Mouse (Mus musculus): ENCODE measurements around the gene 1700037H04Rik. TPM values are rescaled to one million over a fixed set of nuclear protein-coding genes. Genes with fewer than 3 reads are reported as not detected.

Gene 1700037H04Rik
- total and polyA plus RNA-seq, 3 experiments, result 9.8 to 48.9 (median 11.3) TPM

DNA sequence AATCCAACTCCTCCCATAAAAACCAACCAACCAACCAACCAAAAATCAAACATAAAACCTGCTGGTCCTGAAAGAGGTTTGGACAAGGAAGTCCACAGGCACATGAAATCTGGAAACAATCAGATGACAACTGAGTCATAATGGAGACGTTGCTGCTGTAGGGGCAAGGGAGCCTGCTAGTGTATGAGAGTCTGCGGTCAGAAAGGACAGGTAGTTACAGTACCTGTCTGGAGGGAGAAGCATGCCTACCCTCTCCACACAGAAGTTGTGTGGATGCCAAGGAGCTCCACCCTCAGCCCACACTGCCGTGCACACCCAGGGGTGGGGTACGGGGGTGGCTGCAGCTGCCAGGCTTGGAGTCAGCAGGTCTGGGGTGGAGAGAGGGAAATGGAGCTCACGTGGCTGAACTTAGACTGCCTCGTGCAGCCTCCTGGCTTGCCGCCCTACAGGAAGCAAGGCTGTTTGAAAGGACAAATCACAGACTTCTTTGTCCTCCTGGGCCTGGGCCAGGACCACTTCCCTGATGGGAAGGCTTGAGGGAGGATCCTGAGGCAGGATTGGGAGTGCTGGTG is 44.6 kb upstream of the 1700037H04Rik start:
- Histone ChIP-seq H3K36me3 (ENCODE audit: control insufficient read depth, insufficient read depth, low read length) (no peaks in the 10 kb centered on the region), H3K27ac (peak overlapping the region; percentile 80), H3K4me3 (no peak overlapping the region), H3K27me3 (ENCODE audit: control insufficient read depth, insufficient read depth, low read length) (no peaks in the 10 kb centered on the region), H3K4me1 (ENCODE audit: control insufficient read depth, insufficient read depth, low read length) (peaks cover 13% of the 10 kb centered on the region), H3K9ac (ENCODE audit: low read depth, low read length) (peak overlapping the region; percentile 49), H3K79me2 (replicated peaks; ENCODE audit: control insufficient read depth, insufficient read depth, low read length) (no peaks in the 10 kb centered on the region)
- WGBS, result 5% methylated on average over 7 of the region's 7 CpGs
- intact Hi-C loops (cut with DNase I), result no loop called here
- TF ChIP-seq CTCF (IDR thresholded peaks at IDR 0.05) (no peak), POLR2A (IDR thresholded peaks at IDR 0.05; ENCODE audit: insufficient read depth, low read depth, low read length) (peak; percentile 70; the same call in 1 of the 2 replicates), EP300 (IDR thresholded peaks at IDR 0.05; ENCODE audit: insufficient read depth, low read depth, low read length) (peak; percentile 92)
- peak; percentile 96 to 97 for DNase-seq

DNA sequence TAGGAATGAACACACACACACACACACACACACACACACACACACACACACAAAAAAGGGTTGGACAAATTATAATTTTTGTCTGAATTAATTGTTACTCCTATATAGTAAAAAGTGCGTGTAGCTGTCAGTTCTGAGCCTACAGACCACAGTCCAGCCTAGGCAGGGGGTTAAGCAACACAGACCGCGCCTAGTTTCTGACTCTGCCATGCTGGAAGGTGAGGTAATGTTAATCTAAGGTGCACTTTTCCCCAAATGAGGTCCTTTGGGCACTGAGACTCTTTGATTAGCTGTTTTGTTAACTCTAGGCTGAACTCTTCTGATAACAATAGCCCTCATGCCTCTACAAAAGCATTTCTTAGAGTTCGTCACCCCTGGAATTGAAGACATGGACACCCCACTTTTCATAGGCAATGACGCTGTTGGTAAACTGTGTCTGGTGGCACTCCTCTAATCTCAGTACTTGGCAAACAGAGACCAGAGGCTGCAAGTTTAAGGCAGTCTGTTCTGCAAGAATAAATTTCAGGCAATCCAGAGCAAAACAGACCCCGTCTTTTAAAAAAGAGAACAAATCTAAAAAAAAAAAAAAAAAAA is 44.0 kb upstream of the 1700037H04Rik start:
- Histone ChIP-seq H3K27ac (peak overlapping the region; percentile 80), H3K4me1 (ENCODE audit: control insufficient read depth, insufficient read depth, low read length) (peaks cover 10% of the 10 kb centered on the region), H3K9ac (ENCODE audit: low read depth, low read length) (no peak overlapping the region), H3K79me2 (replicated peaks; ENCODE audit: control insufficient read depth, insufficient read depth, low read length) (no peaks in the 10 kb centered on the region), H3K4me3 (no peak overlapping the region), H3K27me3 (ENCODE audit: control insufficient read depth, insufficient read depth, low read length) (no peaks in the 10 kb centered on the region), H3K36me3 (ENCODE audit: control insufficient read depth, insufficient read depth, low read length) (no peaks in the 10 kb centered on the region)
- WGBS, result 76% methylated on average over 6 of the region's 6 CpGs
- intact Hi-C loops (cut with DNase I), result no loop called here
- TF ChIP-seq POLR2A (IDR thresholded peaks at IDR 0.05; ENCODE audit: insufficient read depth, low read depth, low read length) (no peak), CTCF (IDR thresholded peaks at IDR 0.05) (no peak), EP300 (IDR thresholded peaks at IDR 0.05; ENCODE audit: insufficient read depth, low read depth, low read length) (no peak)
- no peak for DNase-seq

DNA sequence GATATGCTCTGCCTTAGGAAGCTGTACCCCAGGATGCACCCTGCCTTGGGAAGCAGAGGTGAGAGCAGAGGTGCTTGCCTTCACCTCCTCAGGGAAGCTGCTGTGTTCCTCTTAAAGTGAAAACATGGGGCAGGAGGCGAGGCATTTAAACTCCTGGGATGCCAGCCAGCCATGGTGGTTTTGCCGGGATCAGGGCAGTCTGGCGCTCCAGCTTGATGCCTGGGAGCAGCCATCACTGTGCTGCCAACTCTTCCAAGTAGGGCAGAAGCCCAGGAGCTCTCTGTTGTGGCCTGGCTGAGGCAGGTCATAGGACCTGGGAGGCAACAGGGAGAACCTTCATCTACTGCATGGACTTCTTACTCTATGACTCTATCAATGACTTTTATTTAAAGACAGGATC is 41.4 kb upstream of the 1700037H04Rik start:
- H3K4me1 ChIP-seq (ENCODE audit: control insufficient read depth, insufficient read depth, low read length), result peaks cover 10% of the 10 kb centered on the region
- intact Hi-C loops (cut with DNase I), result no loop called here

DNA sequence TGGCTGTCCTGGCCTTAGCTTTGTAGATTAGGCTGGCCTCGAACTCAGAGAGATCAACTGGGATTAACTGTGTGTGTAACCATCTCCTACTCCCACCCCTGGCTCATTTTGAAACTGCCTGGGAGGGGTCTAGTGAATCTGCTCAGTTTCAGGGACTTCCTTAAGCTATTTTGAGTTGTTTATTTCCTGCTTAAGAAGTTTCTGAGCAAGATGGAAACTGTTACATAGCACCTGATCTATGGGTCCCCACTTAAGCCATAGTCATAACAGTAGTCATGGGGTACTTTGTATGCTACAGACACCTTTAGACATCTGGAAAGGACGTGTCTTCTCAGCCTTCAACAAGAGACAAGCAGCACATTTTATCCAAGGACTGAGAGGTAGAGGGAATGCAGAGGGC is 40.8 kb upstream of the 1700037H04Rik start:
- 86% methylated on average over 2 of the region's 2 CpGs for WGBS
- Histone ChIP-seq H3K9ac (ENCODE audit: low read depth, low read length) (no peak overlapping the region), H3K27ac (no peak overlapping the region), H3K4me1 (ENCODE audit: control insufficient read depth, insufficient read depth, low read length) (peaks cover 10% of the 10 kb centered on the region), H3K4me3 (no peak overlapping the region), H3K27me3 (ENCODE audit: control insufficient read depth, insufficient read depth, low read length) (no peaks in the 10 kb centered on the region), H3K36me3 (ENCODE audit: control insufficient read depth, insufficient read depth, low read length) (no peaks in the 10 kb centered on the region), H3K79me2 (replicated peaks; ENCODE audit: control insufficient read depth, insufficient read depth, low read length) (no peaks in the 10 kb centered on the region)
- intact Hi-C loops (cut with DNase I), result no loop called here
- no peak for TF ChIP-seq EP300 (IDR thresholded peaks at IDR 0.05; ENCODE audit: insufficient read depth, low read depth, low read length)
- no peak for TF ChIP-seq CTCF (IDR thresholded peaks at IDR 0.05)
- no peak for TF ChIP-seq POLR2A (IDR thresholded peaks at IDR 0.05; ENCODE audit: insufficient read depth, low read depth, low read length)
- no peak for DNase-seq

More for the DNA sequence above, 41.4 kb upstream of the 1700037H04Rik start:
- no peak overlapping the region for H3K27ac ChIP-seq
- H3K79me2 ChIP-seq (replicated peaks; ENCODE audit: control insufficient read depth, insufficient read depth, low read length), result no peaks in the 10 kb centered on the region
- H3K9ac ChIP-seq (ENCODE audit: low read depth, low read length), result no peak overlapping the region
- 60% methylated on average over 3 of the region's 3 CpGs for WGBS
- no peak overlapping the region for H3K4me3 ChIP-seq
- no peaks in the 10 kb centered on the region for H3K27me3 ChIP-seq (ENCODE audit: control insufficient read depth, insufficient read depth, low read length)
- no peak for DNase-seq
- H3K36me3 ChIP-seq (ENCODE audit: control insufficient read depth, insufficient read depth, low read length), result no peaks in the 10 kb centered on the region
- no peak for TF ChIP-seq CTCF (IDR thresholded peaks at IDR 0.05)
- TF ChIP-seq POLR2A (IDR thresholded peaks at IDR 0.05; ENCODE audit: insufficient read depth, low read depth, low read length), result no peak
- TF ChIP-seq EP300 (IDR thresholded peaks at IDR 0.05; ENCODE audit: insufficient read depth, low read depth, low read length), result no peak

DNA sequence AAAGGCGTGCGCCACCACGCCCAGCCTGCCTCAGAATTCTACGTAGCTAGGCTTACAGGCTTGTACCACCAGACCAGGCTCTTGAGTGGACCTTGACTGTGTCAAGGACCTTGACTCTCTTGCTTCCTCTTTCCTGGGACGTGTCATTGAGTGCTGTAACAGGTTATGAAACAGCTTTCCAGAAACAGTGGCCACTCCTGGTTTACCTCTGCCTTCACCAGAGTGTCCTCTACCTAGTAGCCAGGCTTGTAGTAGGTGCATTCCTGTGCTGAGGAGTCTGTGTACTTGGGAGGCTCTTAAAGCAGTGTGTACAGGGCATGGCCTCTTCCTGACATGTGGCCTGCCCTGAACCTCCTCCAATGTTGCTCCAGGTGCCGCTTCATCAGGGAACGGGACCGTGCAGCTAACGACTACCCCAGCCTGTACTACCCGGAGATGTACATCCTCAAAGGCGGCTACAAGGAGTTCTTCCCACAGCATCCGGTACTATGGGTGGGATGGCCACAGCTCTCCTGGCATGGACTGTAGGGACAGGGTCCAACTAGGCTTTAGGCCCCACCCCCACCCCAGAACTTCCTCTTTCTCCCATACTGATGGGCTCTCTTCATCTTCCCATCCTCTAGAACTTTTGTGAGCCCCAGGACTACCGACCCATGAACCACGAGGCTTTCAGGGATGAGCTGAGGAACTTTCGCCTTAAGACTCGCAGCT is 36.9 kb upstream of the 1700037H04Rik start:
- 90% methylated on average over 16 of the region's 16 CpGs for WGBS
- TF ChIP-seq POLR2A (IDR thresholded peaks at IDR 0.05; ENCODE audit: insufficient read depth, low read depth, low read length) (no peak), EP300 (IDR thresholded peaks at IDR 0.05; ENCODE audit: insufficient read depth, low read depth, low read length) (no peak), CTCF (IDR thresholded peaks at IDR 0.05) (no peak)

DNA sequence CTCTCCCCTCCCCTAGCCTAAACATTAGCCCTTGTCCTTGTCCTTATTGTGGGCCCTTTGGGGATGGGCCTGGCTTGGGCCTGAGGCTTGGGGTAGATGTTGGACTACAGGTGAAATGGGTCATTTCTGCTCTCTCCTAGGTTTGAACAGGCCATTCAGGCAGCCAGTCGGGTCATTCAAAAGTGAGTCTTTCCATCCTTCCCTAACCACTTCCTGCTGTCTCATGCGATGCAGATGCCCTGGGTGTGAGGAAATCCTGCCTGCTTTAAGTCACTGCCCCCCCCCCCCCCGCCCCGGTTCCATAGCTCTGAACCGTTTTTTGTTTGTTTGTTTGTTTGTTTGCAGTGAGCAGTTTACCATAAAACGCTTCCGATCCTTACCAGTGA is 31.1 kb upstream of the 1700037H04Rik start:
- no peaks in the 10 kb centered on the region for H3K36me3 ChIP-seq (ENCODE audit: control insufficient read depth, insufficient read depth, low read length)
- 68% methylated on average over 7 of the region's 7 CpGs for WGBS

More for the DNA sequence above, 36.9 kb upstream of the 1700037H04Rik start:
- Histone ChIP-seq H3K9ac (ENCODE audit: low read depth, low read length) (no peak overlapping the region), H3K79me2 (replicated peaks; ENCODE audit: control insufficient read depth, insufficient read depth, low read length) (no peaks in the 10 kb centered on the region), H3K27ac (no peak overlapping the region), H3K36me3 (ENCODE audit: control insufficient read depth, insufficient read depth, low read length) (no peaks in the 10 kb centered on the region), H3K4me3 (no peak overlapping the region), H3K4me1 (ENCODE audit: control insufficient read depth, insufficient read depth, low read length) (no peaks in the 10 kb centered on the region), H3K27me3 (ENCODE audit: control insufficient read depth, insufficient read depth, low read length) (no peaks in the 10 kb centered on the region)
- intact Hi-C loops (cut with DNase I), result no loop called here
- DNase-seq, result no peak

More for the DNA sequence above, 31.1 kb upstream of the 1700037H04Rik start:
- Histone ChIP-seq H3K27me3 (ENCODE audit: control insufficient read depth, insufficient read depth, low read length) (no peaks in the 10 kb centered on the region), H3K4me3 (no peak overlapping the region), H3K27ac (no peak overlapping the region), H3K79me2 (replicated peaks; ENCODE audit: control insufficient read depth, insufficient read depth, low read length) (no peaks in the 10 kb centered on the region), H3K4me1 (ENCODE audit: control insufficient read depth, insufficient read depth, low read length) (peaks cover 5% of the 10 kb centered on the region), H3K9ac (ENCODE audit: low read depth, low read length) (no peak overlapping the region)
- intact Hi-C loops (cut with DNase I), result no loop called here
- no peak for DNase-seq
- no peak for TF ChIP-seq EP300 (IDR thresholded peaks at IDR 0.05; ENCODE audit: insufficient read depth, low read depth, low read length)
- no peak for TF ChIP-seq CTCF (IDR thresholded peaks at IDR 0.05)
- TF ChIP-seq POLR2A (IDR thresholded peaks at IDR 0.05; ENCODE audit: insufficient read depth, low read depth, low read length), result no peak

Data from heart, adult 2 months (tissue).